8 mouse cellular contexts compared by ENCODE assay signal in the genomic region with DNA sequence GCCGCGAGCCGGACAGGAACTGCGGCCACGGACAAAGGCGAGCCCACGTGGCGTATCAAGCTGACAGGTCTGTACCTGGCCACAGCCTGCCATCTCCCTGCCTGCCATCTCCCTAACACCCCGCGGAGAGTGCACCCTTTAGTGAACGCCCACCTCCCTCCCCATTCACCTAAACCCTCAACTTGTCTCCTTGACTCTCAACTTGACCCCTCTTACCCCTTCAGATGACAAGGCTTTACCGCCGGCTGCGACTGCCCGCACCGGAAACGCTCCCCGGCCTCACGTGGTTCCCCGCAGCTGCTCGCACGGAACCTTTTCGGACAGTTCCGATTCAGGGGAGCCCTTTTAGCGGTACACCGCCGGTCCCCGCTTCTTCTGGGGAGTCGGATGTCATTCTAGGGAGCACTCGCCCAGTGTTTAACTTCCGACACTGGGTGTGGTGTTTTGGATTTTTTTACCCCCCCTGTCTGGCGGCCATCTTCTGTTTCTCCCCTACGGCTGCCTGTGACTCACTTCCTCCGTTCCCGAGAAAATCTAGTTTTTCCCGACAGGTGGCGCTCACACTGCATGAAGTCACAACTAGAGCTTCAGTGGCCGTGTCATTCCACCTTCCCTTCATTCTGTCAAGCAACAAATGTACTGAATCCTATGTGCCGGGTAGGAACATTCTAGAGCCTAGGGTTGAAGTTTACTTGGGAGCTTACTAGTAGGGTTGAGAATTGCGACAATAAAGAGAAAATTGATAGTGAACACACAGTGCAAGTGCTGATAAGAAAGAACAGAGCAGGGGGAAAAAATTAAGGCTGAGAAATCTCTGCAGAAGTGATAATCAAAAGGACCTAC. TPM values are rescaled to one million over a fixed set of nuclear protein-coding genes. Genes with fewer than 3 reads are reported as not detected.
DNase-seq lines count a peak whose midpoint lies in the region; ATAC-seq and TF ChIP-seq lines count a peak whose summit lies in the region.

TSS of gene Gm20390 (minus strand) at position 289 of the 843 bp plus-strand sequence.
TSS of gene Nme1 (minus strand) at position 517 of the 843 bp plus-strand sequence.

- peak; percentile 84 for TF ChIP-seq EP300 in ES-Bruce4 (IDR thresholded peaks at IDR 0.05; ENCODE audit: insufficient read depth, low read depth, low read length)
- peak; percentile 82; the same call in 1 of the 2 replicates for TF ChIP-seq EP300 in liver, postnatal 0 days (IDR thresholded peaks at IDR 0.05; ENCODE audit: low read depth)

- no peaks in the 10 kb centered on the region for H3K27me3 ChIP-seq in ES-Bruce4 (ENCODE audit: control insufficient read depth, insufficient read depth, low read length, poor library complexity, severe bottlenecking)
- H3K27me3 ChIP-seq in forebrain, embryonic 13.5 days = no peaks in the 10 kb centered on the region
- no peaks in the 10 kb centered on the region for H3K27me3 ChIP-seq in liver, postnatal 0 days (ENCODE audit: insufficient read depth, low read length)
- H3K27me3 ChIP-seq in neural tube, embryonic 14.5 days (ENCODE audit: control insufficient read depth, insufficient read depth, low read length) = no peaks in the 10 kb centered on the region

- intact Hi-C loops in heart, postnatal 10 days (cut with DNase I) = loop anchor here (1.0 to 5.0 kb wide), 3 partner anchors 28 to 119 kb away; partner anchors contain the start of gene Spag9

- peak; percentile 98 for DNase-seq in heart, postnatal 10 days
- DNase-seq in large intestine, adult 2 months (ENCODE audit: low read depth, low spot score) = peak; percentile 99
- DNase-seq in liver, postnatal 0 days = peak; percentile 97
- peak; percentile 96 for DNase-seq in testis, postnatal 10 days (ENCODE audit: low spot score)

- no peaks in the 10 kb centered on the region for H3K9me3 ChIP-seq in ES-Bruce4 (replicated peaks; ENCODE audit: control insufficient read depth, insufficient read depth, low read length, poor library complexity, severe bottlenecking)
- no peaks in the 10 kb centered on the region for H3K9me3 ChIP-seq in forebrain, embryonic 13.5 days (replicated peaks)
- no peaks in the 10 kb centered on the region for H3K9me3 ChIP-seq in liver, postnatal 0 days (ENCODE audit: low read length)
- no peaks in the 10 kb centered on the region for H3K9me3 ChIP-seq in neural tube, embryonic 14.5 days (ENCODE audit: control insufficient read depth, low read length)

- ATAC-seq in cerebellum, adult (ENCODE audit: insufficient number of reproducible peaks, low FRiP score, low TSS enrichment) = peak; percentile 93
- peak; percentile 96 for ATAC-seq in forebrain, embryonic 13.5 days
- peak; percentile 98 for ATAC-seq in liver, postnatal 0 days
- ATAC-seq in neural tube, embryonic 14.5 days (ENCODE audit: low read depth) = peak; percentile 96

- TF ChIP-seq POLR2A in ES-Bruce4 (IDR thresholded peaks at IDR 0.05; ENCODE audit: insufficient read depth, low read length) = no peak

- peak within 1 kb of the TSS; percentile 45 for H3K9ac ChIP-seq in ES-Bruce4 (ENCODE audit: low read depth, poor library complexity, severe bottlenecking)
- peak within 1 kb of the TSS; percentile 82 for H3K9ac ChIP-seq in forebrain, embryonic 13.5 days
- peak within 1 kb of the TSS; percentile 74 for H3K9ac ChIP-seq in liver, postnatal 0 days (replicated peaks)
- peak within 1 kb of the TSS; percentile 74 for H3K9ac ChIP-seq in neural tube, embryonic 14.5 days (replicated peaks; ENCODE audit: low read depth, low read length)

- peaks cover 2% of the 10 kb centered on the region for H3K4me1 ChIP-seq in ES-Bruce4 (ENCODE audit: control insufficient read depth, insufficient read depth, low read length)
- peaks cover 19% of the 10 kb centered on the region for H3K4me1 ChIP-seq in forebrain, embryonic 13.5 days
- peaks cover 6% of the 10 kb centered on the region for H3K4me1 ChIP-seq in liver, postnatal 0 days (ENCODE audit: insufficient read depth)
- no peaks in the 10 kb centered on the region for H3K4me1 ChIP-seq in neural tube, embryonic 14.5 days (ENCODE audit: control insufficient read depth, insufficient read depth, low read length)

- peak within 1 kb of the TSS; percentile 17 for H3K27ac ChIP-seq in ES-Bruce4 (ENCODE audit: insufficient read depth, low read length)
- peak within 1 kb of the TSS; percentile 75 for H3K27ac ChIP-seq in forebrain, embryonic 13.5 days
- peak within 1 kb of the TSS; percentile 63 for H3K27ac ChIP-seq in liver, postnatal 0 days (ENCODE audit: low read depth)
- peak within 1 kb of the TSS; percentile 84 for H3K27ac ChIP-seq in neural tube, embryonic 14.5 days (ENCODE audit: low read depth, low read length)

- peak within 1 kb of the TSS; percentile 86 for H3K4me2 ChIP-seq in forebrain, embryonic 13.5 days
- H3K4me2 ChIP-seq in liver, postnatal 0 days (ENCODE audit: low read depth, low read length) = peak within 1 kb of the TSS; percentile 81
- H3K4me2 ChIP-seq in neural tube, embryonic 14.5 days (ENCODE audit: low read depth, low read length) = peak within 1 kb of the TSS; percentile 69

- H3K36me3 ChIP-seq in ES-Bruce4 (ENCODE audit: control insufficient read depth, insufficient read depth, low read length, poor library complexity, severe bottlenecking) = peaks cover 23% of the 10 kb centered on the region
- H3K36me3 ChIP-seq in forebrain, embryonic 13.5 days (ENCODE audit: poor library complexity, severe bottlenecking) = peaks cover 28% of the 10 kb centered on the region
- H3K36me3 ChIP-seq in liver, postnatal 0 days (replicated peaks; ENCODE audit: insufficient read depth, low read length) = peaks cover 19% of the 10 kb centered on the region
- peaks cover 14% of the 10 kb centered on the region for H3K36me3 ChIP-seq in neural tube, embryonic 14.5 days (ENCODE audit: control insufficient read depth, insufficient read depth, low read length)

- WGBS in forebrain, embryonic 13.5 days = under 1% methylated on average over 40 of the region's 40 CpGs
- WGBS in large intestine, adult 2 months = under 1% methylated on average over 40 of the region's 40 CpGs
- WGBS in liver, postnatal 0 days (ENCODE audit: insufficient replicate concordance) = under 1% methylated on average over 40 of the region's 40 CpGs
- under 1% methylated on average over 40 of the region's 40 CpGs for WGBS in neural tube, embryonic 14.5 days

- peak; percentile 69 for TF ChIP-seq CTCF in ES-Bruce4 (IDR thresholded peaks at IDR 0.05; ENCODE audit: low read depth, low read length)
- TF ChIP-seq CTCF in liver, postnatal 0 days (IDR thresholded peaks at IDR 0.05; ENCODE audit: low read depth) = peak; percentile 96

- H3K4me3 ChIP-seq in ES-Bruce4 (ENCODE audit: low read depth, low read length) = peak within 1 kb of the TSS; percentile 82
- peak within 1 kb of the TSS; percentile 81 for H3K4me3 ChIP-seq in forebrain, embryonic 13.5 days
- H3K4me3 ChIP-seq in liver, postnatal 0 days (ENCODE audit: low read depth, low read length) = peak within 1 kb of the TSS; percentile 65
- peak within 1 kb of the TSS; percentile 79 for H3K4me3 ChIP-seq in neural tube, embryonic 14.5 days (ENCODE audit: low read depth, low read length)

RNA-seq across cellular contexts. Expression of gene Gm20390, which starts in this region (rescaled TPM):
- polyA plus RNA-seq in ES-Bruce4 (2011; ENCODE audit: insufficient read depth, insufficient read length, low read depth, missing spikeins) = 150 and 167 TPM in 2 replicates
- polyA plus RNA-seq in forebrain, embryonic 13.5 days (2015; fragmentation: Nextera tagmentation; extraction: Ambion mirVana) = 455 and 467 TPM in 2 replicates
- 10 to 100 TPM; 29.4 to 39.4 TPM for total RNA-seq in heart, postnatal 10 days (2021)
- 46.1 and 54.1 TPM in 2 replicates for polyA plus RNA-seq in large intestine, adult 2 months (2012; rRNA removed)
- 143 and 158 TPM in 2 replicates for polyA plus RNA-seq in liver, postnatal 0 days (2015; fragmentation: Nextera tagmentation; extraction: Ambion mirVana)
- 295 and 298 TPM in 2 replicates for polyA plus RNA-seq in neural tube, embryonic 14.5 days (2014; fragmentation: Nextera tagmentation; extraction: Ambion mirVana)

RNA-seq across cellular contexts. Expression of gene Nme1, which starts in this region (rescaled TPM):
- 39.2 and 50.4 TPM in 2 replicates for polyA plus RNA-seq in ES-Bruce4 (2011; ENCODE audit: insufficient read depth, insufficient read length, low read depth, missing spikeins)
- 319 and 332 TPM in 2 replicates for polyA plus RNA-seq in forebrain, embryonic 13.5 days (2015; fragmentation: Nextera tagmentation; extraction: Ambion mirVana)
- 10 to 100 TPM; 26.3 to 29.0 TPM for total RNA-seq in heart, postnatal 10 days (2021)
- polyA plus RNA-seq in large intestine, adult 2 months (2012; rRNA removed) = 144 and 156 TPM in 2 replicates
- polyA plus RNA-seq in liver, postnatal 0 days (2015; fragmentation: Nextera tagmentation; extraction: Ambion mirVana) = 73.5 and 84.8 TPM in 2 replicates
- 335 and 444 TPM in 2 replicates for polyA plus RNA-seq in neural tube, embryonic 14.5 days (2014; fragmentation: Nextera tagmentation; extraction: Ambion mirVana)

Comparison
In these comparisons a context has a peak if more than half of its experiments do, and no peak if none do; other contexts are left out.
1. Peak in every context shown above with its lines: DNase-seq, ATAC-seq, H3K4me3 ChIP-seq and H3K27ac ChIP-seq.
2. H3K27ac ChIP-seq: peak in every context shown above with its lines; median percentile 84 in neural tube, embryonic 14.5 days; 75 in forebrain, embryonic 13.5 days; 63 in liver, postnatal 0 days; 17 in ES-Bruce4.